Mouse (Mus musculus): ENCODE data around the gene Snx30. TPM values are rescaled to one million over a fixed set of nuclear protein-coding genes. Genes with fewer than 3 reads are reported as not detected.

Gene Snx30
- polyA plus RNA-seq, 1 experiment from 2014 or later, result 4.9 TPM

DNA sequence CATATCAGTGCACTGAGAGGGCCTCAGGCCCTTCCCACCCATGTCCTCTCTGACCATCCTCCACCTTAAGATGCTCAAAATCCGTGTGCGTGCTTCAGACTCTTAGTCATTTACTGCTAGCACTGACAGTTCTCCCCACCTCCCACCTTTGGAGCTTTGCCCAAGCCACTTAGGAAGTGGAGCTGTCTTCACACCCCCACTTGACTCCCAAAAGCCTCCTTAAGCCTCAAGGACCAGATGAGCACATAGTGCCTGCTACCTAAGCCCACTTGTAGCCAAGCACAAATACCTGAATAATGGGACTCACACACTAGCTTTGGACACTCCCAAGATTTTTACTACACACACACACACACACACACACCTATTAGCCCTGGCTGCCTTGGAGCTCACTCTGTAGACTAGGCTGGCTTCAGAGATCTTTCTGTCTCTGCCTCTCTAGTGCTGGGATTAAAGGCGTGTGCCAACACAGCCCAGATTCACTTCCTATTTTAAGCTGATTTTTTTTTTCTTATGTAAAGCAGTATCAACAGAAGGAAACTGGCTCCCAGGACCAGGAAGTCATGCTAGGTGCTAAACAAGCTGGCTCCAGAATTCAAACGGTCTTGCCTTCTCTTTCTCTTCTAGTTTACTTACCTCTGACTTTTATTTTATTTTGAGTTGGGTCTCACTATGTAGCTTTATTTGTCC, 9.6 kb downstream of the Snx30 start:
- H3K4me3 ChIP-seq (ENCODE audit: low read depth, low read length), result no peak overlapping the region
- H3K27me3 ChIP-seq (ENCODE audit: control insufficient read depth, insufficient read depth, low read length), result no peaks in the 10 kb centered on the region
- H3K27ac ChIP-seq (ENCODE audit: low read depth, low read length), result no peak overlapping the region
- H3K4me2 ChIP-seq, result no peak overlapping the region
- WGBS (ENCODE audit: insufficient replicate concordance), result 66% methylated on average over 4 of the region's 4 CpGs
- H3K9ac ChIP-seq (ENCODE audit: low read depth, low read length), result no peak overlapping the region
- no peak for ATAC-seq (replicated peaks; ENCODE audit: insufficient number of reproducible peaks, low FRiP score, low TSS enrichment)
- no peaks in the 10 kb centered on the region for H3K9me3 ChIP-seq (replicated peaks; ENCODE audit: control insufficient read depth, low read length)
- peaks cover 54% of the 10 kb centered on the region for H3K4me1 ChIP-seq (ENCODE audit: control insufficient read depth, insufficient read depth, low read length)
- no peaks in the 10 kb centered on the region for H3K36me3 ChIP-seq (ENCODE audit: control insufficient read depth, insufficient read depth, low read length)

DNA sequence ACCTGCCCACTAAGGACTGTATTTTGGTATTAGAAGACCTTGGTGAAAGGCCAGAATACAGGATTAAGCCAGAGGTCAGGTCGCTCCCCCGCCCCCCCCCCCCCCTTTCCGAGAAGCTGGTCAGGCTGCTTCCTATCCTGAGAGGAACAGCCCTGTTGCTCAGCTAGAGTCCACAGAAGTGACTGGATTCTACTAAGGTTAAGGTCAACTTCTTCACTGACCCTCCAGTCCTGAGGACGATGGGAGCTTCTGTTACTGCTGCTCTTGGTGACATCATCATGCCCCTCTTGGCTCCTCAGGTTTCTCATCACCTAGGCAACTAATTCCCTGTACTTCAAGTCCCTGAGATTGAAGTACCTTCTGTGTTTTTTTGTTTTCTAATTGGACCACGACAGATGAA, 10.4 kb downstream of the Snx30 start:
- Histone ChIP-seq H3K27me3 (ENCODE audit: control insufficient read depth, insufficient read depth, low read length) (no peaks in the 10 kb centered on the region), H3K4me2 (no peak overlapping the region), H3K9me3 (replicated peaks; ENCODE audit: control insufficient read depth, low read length) (no peaks in the 10 kb centered on the region), H3K9ac (ENCODE audit: low read depth, low read length) (no peak overlapping the region), H3K36me3 (ENCODE audit: control insufficient read depth, insufficient read depth, low read length) (no peaks in the 10 kb centered on the region), H3K27ac (ENCODE audit: low read depth, low read length) (no peak overlapping the region), H3K4me3 (ENCODE audit: low read depth, low read length) (no peak overlapping the region), H3K4me1 (ENCODE audit: control insufficient read depth, insufficient read depth, low read length) (peaks cover 54% of the 10 kb centered on the region)
- 47% methylated on average over 5 of the region's 5 CpGs for WGBS (ENCODE audit: insufficient replicate concordance)
- ATAC-seq (replicated peaks; ENCODE audit: insufficient number of reproducible peaks, low FRiP score, low TSS enrichment), result no peak

DNA sequence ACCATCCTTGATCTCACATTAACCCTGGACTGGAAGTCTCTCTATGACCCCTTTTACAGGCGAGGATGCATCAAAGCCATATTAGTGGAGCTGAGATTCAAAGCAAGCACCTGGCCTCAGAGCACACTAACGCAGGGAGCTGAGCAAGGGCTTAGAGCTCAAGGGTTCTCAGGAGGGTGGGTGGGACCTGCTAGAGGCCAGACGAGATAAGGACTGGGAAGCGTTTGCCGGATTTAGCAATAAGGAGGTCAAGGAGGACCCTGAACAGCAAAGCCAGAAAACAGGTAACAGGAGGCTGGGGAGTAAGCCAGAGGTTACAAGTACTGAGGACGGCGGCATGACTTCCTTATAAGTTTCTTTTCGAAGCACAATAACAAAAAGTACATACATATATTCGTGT, 10.8 kb downstream of the Snx30 start:
- Histone ChIP-seq H3K4me1 (ENCODE audit: control insufficient read depth, insufficient read depth, low read length) (peaks cover 54% of the 10 kb centered on the region), H3K36me3 (ENCODE audit: control insufficient read depth, insufficient read depth, low read length) (no peaks in the 10 kb centered on the region), H3K27ac (ENCODE audit: low read depth, low read length) (no peak overlapping the region), H3K4me3 (ENCODE audit: low read depth, low read length) (no peak overlapping the region), H3K4me2 (no peak overlapping the region), H3K9me3 (replicated peaks; ENCODE audit: control insufficient read depth, low read length) (no peaks in the 10 kb centered on the region), H3K27me3 (ENCODE audit: control insufficient read depth, insufficient read depth, low read length) (no peaks in the 10 kb centered on the region), H3K9ac (ENCODE audit: low read depth, low read length) (no peak overlapping the region)
- ATAC-seq (replicated peaks; ENCODE audit: insufficient number of reproducible peaks, low FRiP score, low TSS enrichment), result no peak
- 41% methylated on average over 9 of the region's 9 CpGs for WGBS (ENCODE audit: insufficient replicate concordance)

DNA sequence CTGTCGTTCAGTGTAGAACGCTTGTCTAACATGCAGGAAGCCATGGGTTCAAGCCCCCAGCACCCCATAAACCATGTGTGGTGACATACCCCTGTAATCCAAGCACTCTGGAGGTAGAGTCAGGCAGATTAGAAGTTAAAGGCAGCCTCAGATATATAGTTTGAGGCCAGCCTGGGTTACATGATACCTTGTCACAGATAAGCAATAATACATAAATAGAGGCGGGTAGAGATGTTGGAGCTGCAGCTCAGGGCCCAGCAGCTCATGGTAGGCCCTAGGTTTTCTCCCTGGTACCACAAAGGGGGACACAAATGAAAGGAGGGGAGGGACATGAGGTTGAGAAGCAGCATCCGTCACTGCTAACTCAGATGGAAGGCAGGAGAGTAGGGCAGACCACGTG, 12.2 kb downstream of the Snx30 start:
- no peaks in the 10 kb centered on the region for H3K36me3 ChIP-seq (ENCODE audit: control insufficient read depth, insufficient read depth, low read length)
- no peak overlapping the region for H3K4me2 ChIP-seq
- H3K9ac ChIP-seq (ENCODE audit: low read depth, low read length), result no peak overlapping the region
- H3K4me1 ChIP-seq (ENCODE audit: control insufficient read depth, insufficient read depth, low read length), result peaks cover 54% of the 10 kb centered on the region
- no peak overlapping the region for H3K4me3 ChIP-seq (ENCODE audit: low read depth, low read length)
- no peaks in the 10 kb centered on the region for H3K9me3 ChIP-seq (replicated peaks; ENCODE audit: control insufficient read depth, low read length)
- 64% methylated on average over 5 of the region's 5 CpGs for WGBS (ENCODE audit: insufficient replicate concordance)
- no peak for ATAC-seq (replicated peaks; ENCODE audit: insufficient number of reproducible peaks, low FRiP score, low TSS enrichment)
- no peak overlapping the region for H3K27ac ChIP-seq (ENCODE audit: low read depth, low read length)
- no peaks in the 10 kb centered on the region for H3K27me3 ChIP-seq (ENCODE audit: control insufficient read depth, insufficient read depth, low read length)

DNA sequence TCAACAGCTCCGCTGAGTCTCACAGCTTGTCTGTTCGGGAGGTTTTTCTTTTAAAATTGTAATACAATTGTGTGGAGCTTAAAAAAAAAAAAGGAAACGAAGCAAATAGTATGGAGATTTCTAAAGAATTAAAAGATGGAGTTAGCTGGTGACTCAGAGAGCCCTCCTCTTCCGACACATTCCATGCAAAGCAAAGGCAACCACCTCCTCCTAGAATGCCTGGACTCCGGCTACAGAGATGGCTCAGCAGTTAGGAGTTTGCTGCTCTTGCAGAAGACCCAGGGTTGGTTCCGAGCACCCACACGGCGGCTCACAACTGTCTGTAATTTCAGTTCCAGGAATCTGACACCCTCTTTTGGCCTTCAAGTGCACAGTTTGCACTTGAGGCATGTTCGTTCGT, 12.9 kb downstream of the Snx30 start:
- WGBS (ENCODE audit: insufficient replicate concordance), result 79% methylated on average over 10 of the region's 10 CpGs
- ATAC-seq (replicated peaks; ENCODE audit: insufficient number of reproducible peaks, low FRiP score, low TSS enrichment), result no peak
- H3K4me1 ChIP-seq (ENCODE audit: control insufficient read depth, insufficient read depth, low read length), result peaks cover 57% of the 10 kb centered on the region

DNA sequence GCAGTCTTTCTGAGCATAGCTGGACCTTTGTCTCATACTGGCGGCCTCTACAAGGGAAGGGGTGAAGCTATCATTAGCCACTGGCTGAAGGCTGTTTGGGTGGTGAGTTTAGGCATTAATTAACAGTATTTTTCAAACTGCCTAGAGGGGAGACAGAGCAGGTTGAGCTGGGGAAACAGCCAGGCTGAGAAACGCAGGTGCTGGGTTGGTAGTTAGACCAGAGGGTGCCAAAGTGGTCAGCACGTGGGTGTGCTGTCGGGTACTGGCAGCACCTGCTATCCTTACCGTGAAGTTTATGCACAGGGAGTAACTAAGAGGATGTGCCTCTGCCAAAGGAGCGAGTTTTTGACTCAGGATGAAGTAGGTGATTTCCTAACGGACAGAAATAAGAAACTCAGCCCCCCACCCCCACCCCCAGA, 13.4 kb downstream of the Snx30 start:
- peak overlapping the region; percentile 29; the same call in 1 of the 2 replicates for H3K27ac ChIP-seq (ENCODE audit: low read depth, low read length)
- H3K4me2 ChIP-seq, result no peak overlapping the region; the same call in 1 of the 2 replicates
- ATAC-seq (replicated peaks; ENCODE audit: insufficient number of reproducible peaks, low FRiP score, low TSS enrichment), result no peak
- peaks cover 54% of the 10 kb centered on the region for H3K4me1 ChIP-seq (ENCODE audit: control insufficient read depth, insufficient read depth, low read length)
- no peaks in the 10 kb centered on the region for H3K27me3 ChIP-seq (ENCODE audit: control insufficient read depth, insufficient read depth, low read length)
- H3K4me3 ChIP-seq (ENCODE audit: low read depth, low read length), result no peak overlapping the region
- no peak overlapping the region for H3K9ac ChIP-seq (ENCODE audit: low read depth, low read length)
- no peaks in the 10 kb centered on the region for H3K36me3 ChIP-seq (ENCODE audit: control insufficient read depth, insufficient read depth, low read length)
- 66% methylated on average over 7 of the region's 7 CpGs for WGBS (ENCODE audit: insufficient replicate concordance)
- H3K9me3 ChIP-seq (replicated peaks; ENCODE audit: control insufficient read depth, low read length), result no peaks in the 10 kb centered on the region

More for the DNA sequence above, 12.9 kb downstream of the Snx30 start:
- Histone ChIP-seq H3K9me3 (replicated peaks; ENCODE audit: control insufficient read depth, low read length) (no peaks in the 10 kb centered on the region), H3K27ac (ENCODE audit: low read depth, low read length) (peak overlapping the region; percentile 29; the same call in 1 of the 2 replicates), H3K4me2 (no peak overlapping the region), H3K36me3 (ENCODE audit: control insufficient read depth, insufficient read depth, low read length) (no peaks in the 10 kb centered on the region), H3K4me3 (ENCODE audit: low read depth, low read length) (no peak overlapping the region), H3K9ac (ENCODE audit: low read depth, low read length) (no peak overlapping the region), H3K27me3 (ENCODE audit: control insufficient read depth, insufficient read depth, low read length) (no peaks in the 10 kb centered on the region)

DNA sequence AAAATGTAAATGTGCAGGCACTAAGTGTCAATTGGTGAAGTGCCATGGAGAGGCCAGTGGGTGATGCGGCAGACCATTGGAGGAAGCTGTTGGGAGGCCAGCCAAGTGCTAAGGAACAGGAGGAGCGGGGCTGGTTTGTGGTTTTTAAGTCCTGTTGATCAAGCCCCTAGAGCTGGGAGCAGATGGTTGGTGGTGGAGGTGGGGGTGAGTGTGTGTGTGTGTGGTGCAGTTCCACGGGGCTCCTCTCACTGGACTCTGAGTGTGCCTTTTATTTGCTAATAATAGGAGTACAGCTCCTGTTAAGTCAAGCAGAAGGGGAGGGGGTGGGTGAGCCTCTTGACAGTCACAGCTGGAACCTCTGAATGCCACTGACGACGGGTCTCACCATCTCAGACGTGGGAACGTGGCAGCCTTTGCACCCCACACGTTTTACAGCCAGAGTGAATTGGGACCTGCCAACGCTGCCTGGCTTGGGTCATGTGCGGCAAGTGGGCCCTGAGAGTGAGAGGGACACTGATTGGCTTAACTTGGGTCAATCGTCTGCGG, 13.9 kb downstream of the Snx30 start:
- no peaks in the 10 kb centered on the region for H3K36me3 ChIP-seq (ENCODE audit: control insufficient read depth, insufficient read depth, low read length)
- no peak for ATAC-seq (replicated peaks; ENCODE audit: insufficient number of reproducible peaks, low FRiP score, low TSS enrichment)
- H3K4me1 ChIP-seq (ENCODE audit: control insufficient read depth, insufficient read depth, low read length), result peaks cover 49% of the 10 kb centered on the region
- H3K4me3 ChIP-seq (ENCODE audit: low read depth, low read length), result no peak overlapping the region
- peak overlapping the region; percentile 16; the same call in 1 of the 2 replicates for H3K4me2 ChIP-seq
- 0 out of 2 replicates have a peak overlapping the region, but pooled peaks have one; percentile 35 for H3K27ac ChIP-seq (ENCODE audit: low read depth, low read length)
- WGBS (ENCODE audit: insufficient replicate concordance), result 42% methylated on average over 12 of the region's 12 CpGs
- no peaks in the 10 kb centered on the region for H3K27me3 ChIP-seq (ENCODE audit: control insufficient read depth, insufficient read depth, low read length)
- H3K9ac ChIP-seq (ENCODE audit: low read depth, low read length), result no peak overlapping the region
- H3K9me3 ChIP-seq (replicated peaks; ENCODE audit: control insufficient read depth, low read length), result no peaks in the 10 kb centered on the region

DNA sequence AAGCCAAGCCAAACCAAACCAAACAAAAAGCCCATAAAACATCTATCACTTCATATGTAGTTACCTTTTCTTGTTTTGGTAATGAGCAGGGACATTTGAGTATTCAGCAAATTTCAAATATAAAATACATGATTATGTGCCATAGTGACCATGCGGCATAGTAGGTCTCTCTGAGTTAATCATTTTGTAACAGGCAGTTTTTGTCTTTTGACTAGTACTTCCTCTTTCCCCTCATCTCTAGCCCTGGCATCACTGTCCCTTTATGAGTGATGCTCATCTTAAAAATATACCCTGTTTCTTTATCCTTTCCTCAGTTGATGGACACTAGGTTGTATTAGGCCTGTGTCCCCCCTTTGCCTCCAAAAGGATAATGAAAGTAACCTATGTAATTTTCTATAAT, 15.9 kb downstream of the Snx30 start:
- Histone ChIP-seq H3K27me3 (ENCODE audit: control insufficient read depth, insufficient read depth, low read length) (no peaks in the 10 kb centered on the region), H3K4me1 (ENCODE audit: control insufficient read depth, insufficient read depth, low read length) (peaks cover 29% of the 10 kb centered on the region), H3K4me3 (ENCODE audit: low read depth, low read length) (no peak overlapping the region), H3K9me3 (replicated peaks; ENCODE audit: control insufficient read depth, low read length) (no peaks in the 10 kb centered on the region), H3K4me2 (no peak overlapping the region), H3K36me3 (ENCODE audit: control insufficient read depth, insufficient read depth, low read length) (no peaks in the 10 kb centered on the region), H3K27ac (ENCODE audit: low read depth, low read length) (no peak overlapping the region), H3K9ac (ENCODE audit: low read depth, low read length) (no peak overlapping the region)
- no peak for ATAC-seq (replicated peaks; ENCODE audit: insufficient number of reproducible peaks, low FRiP score, low TSS enrichment)
- WGBS (ENCODE audit: insufficient replicate concordance), result 92% methylated on average over 1 of the region's 1 CpGs

DNA sequence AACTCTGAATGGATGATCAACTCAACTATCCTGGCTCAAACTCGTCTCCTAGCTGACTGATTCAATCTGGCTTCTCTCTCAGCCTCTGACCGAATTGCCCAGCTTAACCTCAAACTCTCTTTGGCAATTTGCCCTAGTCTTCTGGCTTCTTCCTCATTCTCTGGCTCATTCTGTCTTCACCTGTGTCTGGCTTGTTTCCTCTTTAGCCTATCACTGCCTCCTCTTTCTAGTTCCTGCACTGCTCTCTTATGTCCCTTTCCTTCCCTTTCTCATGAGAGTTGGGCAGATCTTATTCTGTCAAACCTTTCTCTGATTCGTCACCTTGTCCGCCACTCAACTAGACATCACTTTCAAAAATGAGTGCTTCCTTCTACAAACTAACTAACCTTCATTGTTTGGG, 16.5 kb downstream of the Snx30 start:
- Histone ChIP-seq H3K27ac (ENCODE audit: low read depth, low read length) (no peak overlapping the region), H3K4me3 (ENCODE audit: low read depth, low read length) (no peak overlapping the region)
- WGBS (ENCODE audit: insufficient replicate concordance), result 74% methylated on average over 4 of the region's 4 CpGs

More for the DNA sequence above, 16.5 kb downstream of the Snx30 start:
- no peak overlapping the region for H3K9ac ChIP-seq (ENCODE audit: low read depth, low read length)
- no peaks in the 10 kb centered on the region for H3K9me3 ChIP-seq (replicated peaks; ENCODE audit: control insufficient read depth, low read length)
- H3K36me3 ChIP-seq (ENCODE audit: control insufficient read depth, insufficient read depth, low read length), result no peaks in the 10 kb centered on the region
- no peak for ATAC-seq (replicated peaks; ENCODE audit: insufficient number of reproducible peaks, low FRiP score, low TSS enrichment)
- no peak overlapping the region for H3K4me2 ChIP-seq
- no peaks in the 10 kb centered on the region for H3K27me3 ChIP-seq (ENCODE audit: control insufficient read depth, insufficient read depth, low read length)
- peaks cover 26% of the 10 kb centered on the region for H3K4me1 ChIP-seq (ENCODE audit: control insufficient read depth, insufficient read depth, low read length)

Measured in heart, embryonic 11.5 days (tissue).